Mouse (Mus musculus) spleen, adult 2 months (tissue): ENCODE measurements around the gene Tuba1c.

Experiments used
- CTCF ChIP-seq: fragments of 200-500 bp; IDR thresholded peaks from 2 replicates; pipeline ENCODE4 v1.5.1; 2011; ENCODE audit warnings: mild to moderate bottlenecking, inconsistent platforms; ENCODE audit not compliant: insufficient read depth, insufficient read length, insufficient replicate concordance; ENCODE audit errors: extremely low read depth
- POLR2A ChIP-seq: fragments of 200-500 bp; IDR thresholded peaks from 2 replicates; pipeline ENCODE4 v1.6.1; 2011; ENCODE audit warnings: low read depth, low read length, inconsistent platforms

- no peak for TF ChIP-seq CTCF
- no peak for TF ChIP-seq POLR2A
These were observed 38.8 kb upstream of the Tuba1c start for GRCm38 (mm10) chr15:98990669-98991539.
